Mouse (Mus musculus): ENCODE data around the gene Tsnaxip1. TPM values are rescaled to one million over a fixed set of nuclear protein-coding genes. Genes with fewer than 3 reads are reported as not detected.

Tsnaxip1 gene
- polyA plus RNA-seq, 1 experiment from 2014 or later = 0.13 TPM

DNA sequence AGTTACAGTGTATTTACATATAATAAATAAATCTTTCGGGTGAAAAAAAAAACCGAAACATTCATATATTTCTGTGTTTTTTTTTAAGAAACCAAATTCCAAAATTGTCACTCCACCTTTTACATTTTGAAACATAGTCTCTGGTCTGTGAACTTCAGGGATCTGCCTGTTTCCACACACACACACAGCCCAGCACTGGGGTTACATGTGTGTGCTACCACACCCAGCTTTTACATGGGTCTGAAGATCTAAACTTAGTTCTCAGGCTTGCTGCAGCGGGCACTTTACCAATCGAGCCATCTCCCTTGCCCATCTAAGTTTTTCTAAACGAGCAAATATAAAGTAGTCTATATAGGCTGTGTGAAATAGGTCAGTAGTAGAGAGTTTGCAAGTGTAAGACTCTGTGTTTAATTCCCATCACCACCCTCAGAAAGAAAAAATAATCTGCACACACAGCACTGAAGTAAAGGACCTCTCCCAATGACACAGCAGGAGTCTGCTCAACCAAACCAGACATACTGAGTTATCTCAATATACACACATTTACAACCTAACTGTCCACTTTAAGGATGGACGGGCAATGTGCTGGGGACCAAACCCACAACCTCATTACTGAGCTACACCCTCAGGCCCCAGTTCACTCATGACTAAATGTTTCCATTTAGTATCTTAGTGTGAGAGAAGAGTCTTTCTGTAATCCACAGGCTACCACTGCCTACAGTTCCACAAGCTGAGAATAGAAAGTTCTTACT lies 26.2 kb upstream of the Tsnaxip1 start:
- Histone ChIP-seq H3K27ac (no peak overlapping the region), H3K4me3 (replicated peaks) (no peak overlapping the region), H3K9ac (no peak overlapping the region), H3K4me1 (peaks cover 22% of the 10 kb centered on the region), H3K4me2 (no peak overlapping the region), H3K27me3 (no peaks in the 10 kb centered on the region), H3K36me3 (peaks cover 21% of the 10 kb centered on the region), H3K9me3 (replicated peaks) (no peaks in the 10 kb centered on the region)
- WGBS = 87% methylated on average over 6 of the region's 6 CpGs
- ATAC-seq (replicated peaks; ENCODE audit: low FRiP score) = peak; percentile 64; the same call in 1 of the 2 replicates

- Histone ChIP-seq H3K9me3 (replicated peaks) (no peaks in the 10 kb centered on the region), H3K4me1 (peaks cover 15% of the 10 kb centered on the region), H3K9ac (no peak overlapping the region), H3K27me3 (no peaks in the 10 kb centered on the region), H3K4me2 (no peak overlapping the region), H3K4me3 (replicated peaks) (no peak overlapping the region), H3K36me3 (peaks cover 21% of the 10 kb centered on the region), H3K27ac (no peak overlapping the region)
- WGBS = 89% methylated on average over 7 of the region's 7 CpGs
- no peak for ATAC-seq (replicated peaks; ENCODE audit: low FRiP score)
Observed at GRCm38 (mm10) chr8:105804797-105805196, 22.7 kb upstream of the Tsnaxip1 start.

- ATAC-seq (replicated peaks; ENCODE audit: low FRiP score) = no peak
- Histone ChIP-seq H3K9ac (no peak overlapping the region), H3K4me3 (replicated peaks) (no peak overlapping the region), H3K4me1 (peaks cover 12% of the 10 kb centered on the region), H3K27ac (no peak overlapping the region), H3K9me3 (replicated peaks) (no peaks in the 10 kb centered on the region), H3K27me3 (no peaks in the 10 kb centered on the region), H3K4me2 (no peak overlapping the region), H3K36me3 (peaks cover 21% of the 10 kb centered on the region)
- 80% methylated on average over 3 of the region's 3 CpGs for WGBS
Observed at GRCm38 (mm10) chr8:105805346-105805745, 22.2 kb upstream of the Tsnaxip1 start.

- H3K27ac ChIP-seq = no peak overlapping the region
- no peaks in the 10 kb centered on the region for H3K9me3 ChIP-seq (replicated peaks)
- H3K27me3 ChIP-seq = no peaks in the 10 kb centered on the region
- H3K9ac ChIP-seq = no peak overlapping the region
- no peak overlapping the region for H3K4me2 ChIP-seq
- H3K36me3 ChIP-seq = peaks cover 24% of the 10 kb centered on the region
- no peak overlapping the region for H3K4me3 ChIP-seq (replicated peaks)
- 68% methylated on average over 1 of the region's 1 CpGs for WGBS
- H3K4me1 ChIP-seq = peaks cover 12% of the 10 kb centered on the region
- ATAC-seq (replicated peaks; ENCODE audit: low FRiP score) = no peak
Observed at GRCm38 (mm10) chr8:105805964-105806363, 21.6 kb upstream of the Tsnaxip1 start.

DNA sequence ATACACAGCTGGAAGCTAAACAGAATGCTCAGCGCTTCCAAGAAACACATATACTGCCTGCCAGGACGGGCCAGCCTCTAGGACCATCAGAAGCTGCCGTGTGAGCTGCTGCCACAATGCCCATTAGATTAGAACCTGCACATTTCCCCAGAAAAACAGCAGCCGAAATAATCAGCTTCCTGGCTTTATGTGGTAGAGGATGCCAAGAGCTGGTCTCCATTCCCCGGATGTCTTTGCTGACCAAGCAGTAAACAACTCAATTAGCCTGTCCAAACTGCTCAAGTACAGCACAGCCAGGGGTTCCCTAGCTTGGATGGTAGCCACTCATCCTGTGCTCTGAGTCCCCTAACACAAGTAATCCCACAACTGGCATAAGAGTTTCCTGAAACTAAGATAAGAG lies 19.8 kb upstream of the Tsnaxip1 start:
- Histone ChIP-seq H3K9ac (no peak overlapping the region), H3K9me3 (replicated peaks) (no peaks in the 10 kb centered on the region), H3K27me3 (no peaks in the 10 kb centered on the region), H3K4me2 (no peak overlapping the region), H3K27ac (0 out of 2 replicates have a peak overlapping the region, but pooled peaks have one; percentile 13), H3K4me1 (peaks cover 12% of the 10 kb centered on the region), H3K36me3 (peaks cover 30% of the 10 kb centered on the region), H3K4me3 (replicated peaks) (no peak overlapping the region)
- WGBS = 73% methylated on average over 5 of the region's 5 CpGs
- no peak for ATAC-seq (replicated peaks; ENCODE audit: low FRiP score)

DNA sequence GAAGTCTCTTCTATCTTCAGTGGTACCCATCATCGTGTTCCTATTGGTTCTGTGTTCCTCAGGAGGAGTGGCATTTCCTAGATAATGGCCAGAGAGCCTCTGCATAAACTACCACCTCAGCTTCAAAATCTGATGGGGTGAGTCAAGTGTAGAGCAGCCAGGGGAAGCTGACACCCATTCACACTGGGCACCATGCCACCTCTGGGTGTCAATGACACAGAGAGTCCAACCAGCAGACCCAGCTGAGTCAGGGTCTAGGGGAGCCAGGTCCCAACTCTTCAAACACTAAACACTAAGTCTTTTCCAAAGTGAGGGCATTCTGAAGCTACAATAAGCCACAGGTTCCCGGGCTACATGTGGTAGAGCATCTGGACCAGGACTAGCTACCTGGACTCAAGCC lies 19.1 kb upstream of the Tsnaxip1 start:
- Histone ChIP-seq H3K27me3 (no peaks in the 10 kb centered on the region), H3K9me3 (replicated peaks) (no peaks in the 10 kb centered on the region), H3K27ac (0 out of 2 replicates have a peak overlapping the region, but pooled peaks have one; percentile 13), H3K9ac (no peak overlapping the region), H3K36me3 (peaks cover 26% of the 10 kb centered on the region), H3K4me2 (no peak overlapping the region), H3K4me1 (peaks cover 12% of the 10 kb centered on the region), H3K4me3 (replicated peaks) (no peak overlapping the region)
- ATAC-seq (replicated peaks; ENCODE audit: low FRiP score) = no peak
- WGBS = 90% methylated on average over 2 of the region's 2 CpGs

- H3K27ac ChIP-seq = no peak overlapping the region
- no peaks in the 10 kb centered on the region for H3K27me3 ChIP-seq
- H3K9ac ChIP-seq = no peak overlapping the region
- H3K4me2 ChIP-seq = no peak overlapping the region
- WGBS = 83% methylated on average over 6 of the region's 6 CpGs
- H3K9me3 ChIP-seq (replicated peaks) = no peaks in the 10 kb centered on the region
- peaks cover 11% of the 10 kb centered on the region for H3K4me1 ChIP-seq
- no peak overlapping the region for H3K4me3 ChIP-seq (replicated peaks)
- peaks cover 12% of the 10 kb centered on the region for H3K36me3 ChIP-seq
- ATAC-seq (replicated peaks; ENCODE audit: low FRiP score) = no peak
Observed at GRCm38 (mm10) chr8:105810245-105810786, 17.2 kb upstream of the Tsnaxip1 start.

DNA sequence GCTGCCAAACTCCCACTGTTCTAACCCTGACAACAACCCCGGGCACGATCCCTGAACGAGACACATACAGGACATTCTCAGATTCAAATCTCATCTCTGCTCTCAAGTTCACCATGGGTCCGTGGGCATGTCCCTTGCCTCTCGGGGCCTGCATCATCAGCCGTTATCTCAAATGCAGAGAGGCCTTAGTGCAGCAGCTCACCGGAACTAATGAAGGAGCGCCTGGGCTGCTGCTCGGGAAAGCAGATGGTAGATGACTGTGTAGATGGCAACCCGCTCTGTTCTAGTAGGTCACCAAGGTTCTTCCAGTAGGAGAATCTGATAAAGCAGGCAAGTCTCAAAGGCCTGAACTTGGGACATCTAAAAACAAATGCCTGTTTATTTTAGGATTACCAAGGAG lies 16.5 kb upstream of the Tsnaxip1 start:
- Histone ChIP-seq H3K27me3 (no peaks in the 10 kb centered on the region), H3K4me1 (peaks cover 11% of the 10 kb centered on the region), H3K36me3 (peaks cover 9% of the 10 kb centered on the region), H3K4me2 (no peak overlapping the region), H3K9ac (no peak overlapping the region), H3K4me3 (replicated peaks) (no peak overlapping the region), H3K9me3 (replicated peaks) (no peaks in the 10 kb centered on the region), H3K27ac (no peak overlapping the region)
- no peak for ATAC-seq (replicated peaks; ENCODE audit: low FRiP score)
- 77% methylated on average over 10 of the region's 10 CpGs for WGBS

- Histone ChIP-seq H3K27ac (no peak overlapping the region), H3K4me3 (replicated peaks) (no peak overlapping the region), H3K4me1 (peaks cover 11% of the 10 kb centered on the region), H3K4me2 (no peak overlapping the region), H3K9me3 (replicated peaks) (no peaks in the 10 kb centered on the region), H3K36me3 (peaks cover 9% of the 10 kb centered on the region), H3K27me3 (no peaks in the 10 kb centered on the region), H3K9ac (no peak overlapping the region)
- 80% methylated on average over 3 of the region's 3 CpGs for WGBS
- ATAC-seq (replicated peaks; ENCODE audit: low FRiP score) = no peak
Observed at GRCm38 (mm10) chr8:105811543-105811942, 16.0 kb upstream of the Tsnaxip1 start.

DNA sequence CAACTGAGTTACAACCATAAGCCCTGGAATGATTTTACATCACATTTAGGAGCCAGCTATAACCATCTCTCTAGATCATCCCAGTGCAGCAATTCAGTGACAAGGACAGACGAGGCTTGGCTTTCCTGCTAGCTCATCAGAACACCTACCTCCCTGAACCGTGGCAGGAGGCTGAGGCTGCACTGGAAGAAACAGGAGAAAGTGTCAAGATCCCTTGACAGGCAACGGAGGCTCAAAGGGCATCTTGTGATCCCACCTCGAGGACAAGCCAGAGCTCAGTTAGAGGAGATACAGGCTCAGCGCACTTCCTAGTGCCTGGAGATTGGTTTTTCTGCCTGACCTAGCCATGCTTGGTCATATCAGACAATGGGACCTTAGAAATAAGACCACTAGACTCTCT lies 15.0 kb upstream of the Tsnaxip1 start:
- H3K4me1 ChIP-seq = peaks cover 11% of the 10 kb centered on the region

DNA sequence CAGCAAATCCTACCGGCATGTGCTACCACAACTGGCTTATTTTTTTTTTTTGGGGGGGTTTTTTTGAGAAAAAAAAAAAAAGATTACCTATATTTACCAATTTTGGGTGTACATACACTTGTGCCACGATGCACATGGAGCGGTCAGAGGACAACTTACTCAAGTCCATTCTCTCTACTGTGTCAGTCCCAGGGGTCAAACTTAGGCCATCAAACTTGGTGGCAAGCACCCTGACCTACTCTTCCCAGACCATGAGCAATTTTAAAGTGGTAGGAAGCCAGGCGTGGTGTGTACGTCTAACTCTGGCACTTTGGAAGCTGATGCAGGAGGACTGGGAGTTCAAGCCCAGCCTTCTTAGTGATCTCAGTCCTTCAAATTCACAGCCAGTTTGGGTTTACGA lies 14.3 kb upstream of the Tsnaxip1 start:
- 97% methylated on average over 6 of the region's 6 CpGs for WGBS

More for the DNA sequence above, 15.0 kb upstream of the Tsnaxip1 start:
- H3K27ac ChIP-seq = no peak overlapping the region
- ATAC-seq (replicated peaks; ENCODE audit: low FRiP score) = no peak
- H3K27me3 ChIP-seq = no peaks in the 10 kb centered on the region
- peaks cover 9% of the 10 kb centered on the region for H3K36me3 ChIP-seq
- no peak overlapping the region for H3K4me2 ChIP-seq
- no peak overlapping the region for H3K4me3 ChIP-seq (replicated peaks)
- H3K9ac ChIP-seq = no peak overlapping the region
- no peaks in the 10 kb centered on the region for H3K9me3 ChIP-seq (replicated peaks)
- WGBS = 85% methylated on average over 5 of the region's 5 CpGs

DNA sequence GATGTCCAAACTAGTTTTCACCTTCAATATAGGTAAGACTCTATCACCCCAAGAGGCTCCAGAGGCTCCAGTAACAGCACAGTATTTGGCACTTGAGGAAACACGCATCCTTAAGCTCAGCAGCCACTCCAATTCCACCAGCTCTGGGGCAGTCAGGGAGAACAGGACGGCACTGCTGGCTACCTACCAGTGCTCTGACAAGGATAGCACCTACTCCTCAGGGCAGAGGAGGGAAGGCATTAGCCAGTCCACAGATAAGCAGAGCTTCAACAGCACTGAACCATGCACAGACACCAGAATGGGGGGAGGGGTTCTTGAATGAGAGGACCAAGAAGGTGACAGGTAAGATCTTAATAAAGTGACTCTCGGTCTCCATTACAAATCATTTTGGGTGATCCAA lies 7.9 kb upstream of the Tsnaxip1 start:
- Histone ChIP-seq H3K4me3 (replicated peaks) (no peak overlapping the region), H3K27ac (no peak overlapping the region), H3K4me2 (no peak overlapping the region), H3K9ac (no peak overlapping the region), H3K4me1 (no peaks in the 10 kb centered on the region), H3K27me3 (no peaks in the 10 kb centered on the region), H3K9me3 (replicated peaks) (no peaks in the 10 kb centered on the region), H3K36me3 (peaks cover 59% of the 10 kb centered on the region)
- ATAC-seq (replicated peaks; ENCODE audit: low FRiP score) = no peak
- 93% methylated on average over 3 of the region's 3 CpGs for WGBS

More for the DNA sequence above, 14.3 kb upstream of the Tsnaxip1 start:
- Histone ChIP-seq H3K9me3 (replicated peaks) (no peaks in the 10 kb centered on the region), H3K4me3 (replicated peaks) (no peak overlapping the region), H3K27me3 (no peaks in the 10 kb centered on the region), H3K4me1 (peaks cover 7% of the 10 kb centered on the region; the same call in 1 of the 2 replicates), H3K4me2 (no peak overlapping the region), H3K9ac (no peak overlapping the region), H3K27ac (no peak overlapping the region), H3K36me3 (peaks cover 16% of the 10 kb centered on the region)
- ATAC-seq (replicated peaks; ENCODE audit: low FRiP score) = no peak

Measured in kidney, embryonic 15.5 days (tissue).